Mouse (Mus musculus) liver, embryonic 14.5 days (tissue): Measurements from ENCODE around the gene Hsd17b12. TPM values are rescaled to one million over a fixed set of nuclear protein-coding genes. Genes with fewer than 3 reads are reported as not detected.

Experiments
- ATAC-seq: fragments of 200-750 bp; cut with Nextera tagmentation; 2 replicates; pipeline ENCODE4 v1.8.0; 2017; ENCODE audit warnings: moderate number of reproducible peaks, mild to moderate bottlenecking, moderate library complexity; ENCODE audit not compliant: insufficient read depth
- DNase-seq, 3 experiments: peaks; one replicate each; pipeline ENCODE4 v3.0.0-alpha.2; 2012 to 2013; ENCODE audit warnings: low read depth in 3 of 3, low spot score in 3 of 3
- H3K27ac ChIP-seq: fragments of 300-500 bp; sonication (generic); 2 replicates; pipeline ENCODE4 v1.5.1; 2014; ENCODE audit warnings: moderate library complexity, mild to moderate bottlenecking, control low read depth, inconsistent platforms
- H3K27me3 ChIP-seq: fragments of 300-500 bp; sonication (generic); 2 replicates; pipeline ENCODE4 v1.6.1; 2014; ENCODE audit warnings: mild to moderate bottlenecking, low read length, moderate library complexity; ENCODE audit not compliant: control insufficient read depth, insufficient read depth
- H3K36me3 ChIP-seq: fragments of 300-500 bp; sonication (generic); replicated peaks from 2 replicates; pipeline ENCODE4 v1.6.1; 2014; ENCODE audit warnings: low read depth; ENCODE audit not compliant: control insufficient read depth, insufficient read depth
- H3K4me1 ChIP-seq, 2 experiments: fragments of 200-500 bp in 1 of 2; fragments of 300-500 bp in 1 of 2; sonication (generic) in 1 of 2; replicated peaks; 2 replicates each; pipeline ENCODE4 v1.6.1; 2012 to 2014; ENCODE audit warnings: antibody characterized with exemption in 1 of 2, inconsistent platforms in 1 of 2, low read length in 1 of 2; ENCODE audit not compliant: control insufficient read depth in 2 of 2, insufficient read depth in 2 of 2
- H3K4me2 ChIP-seq: fragments of 300-500 bp; sonication (generic); 2 replicates; pipeline ENCODE4 v1.6.1; 2014; ENCODE audit warnings: low read depth, mild to moderate bottlenecking, control low read depth, moderate library complexity
- H3K4me3 ChIP-seq, 2 experiments: fragments of 200-500 bp in 1 of 2; fragments of 300-500 bp in 1 of 2; sonication (generic) in 1 of 2; 2 replicates each; pipeline ENCODE4 v1.5.1; 2012 to 2014; ENCODE audit warnings: low read depth in 2 of 2, low read length in 2 of 2, mild to moderate bottlenecking in 2 of 2, control low read depth in 1 of 2, inconsistent platforms in 1 of 2, moderate library complexity in 1 of 2; ENCODE audit not compliant: insufficient read depth in 1 of 2
- H3K9ac ChIP-seq: fragments of 300-500 bp; sonication (generic); replicated peaks from 2 replicates; pipeline ENCODE4 v1.6.1; 2014; ENCODE audit warnings: mild to moderate bottlenecking, control low read depth, moderate library complexity
- H3K9me3 ChIP-seq: fragments of 300-500 bp; sonication (generic); 2 replicates; pipeline ENCODE4 v1.6.1; 2016; ENCODE audit warnings: low read length, mixed read lengths; ENCODE audit not compliant: control insufficient read depth
- CTCF ChIP-seq: IDR thresholded peaks from 2 replicates; pipeline ENCODE4 v1.5.1; 2016; ENCODE audit warnings: antibody characterized with exemption, low read depth, control low read depth
- EP300 ChIP-seq: IDR thresholded peaks from 2 replicates; pipeline ENCODE4 v1.6.1; 2016; ENCODE audit warnings: antibody characterized with exemption, low read depth
- WGBS: fragments of 180-500 bp; shearing (Covaris S2); extraction: QIAGEN DNeasy Blood & Tissue Kit; methylation state at CpG from one replicate; pipeline ENCODE4 v1.1.7; 2014; ENCODE audit not compliant: insufficient replicate concordance; 5-methylcytosine and 5-hydroxymethylcytosine counted together
- polyA plus RNA-seq, 2 experiments: library from polyadenylated mRNA; depleted of rRNA in 1 of 2; stranded (reverse) in 1 of 2; unstranded in 1 of 2; fragments of >200 nt; fragmentation: Nextera tagmentation in 1 of 2; extraction: Ambion mirVana in 1 of 2; gene quantifications; 2 replicates each; pipeline versions ENCODE4 v1.2.1 to v1.2.3; 2012 to 2014

Hsd17b12 gene
- polyA plus RNA-seq, 2 experiments, result 31.7 to 61.9 TPM

- TF ChIP-seq CTCF (no peak), EP300 (no peak)
- H3K4me1 ChIP-seq, result peaks cover 2% of the 10 kb centered on the region in 2 experiments; a peak in 2 of 4 replicates
- WGBS, result 53% methylated on average over 6 of the region's 6 CpGs
These were observed 4.4 kb upstream of the Hsd17b12 start for GRCm38 (mm10) chr2:94162141-94162540.

DNA sequence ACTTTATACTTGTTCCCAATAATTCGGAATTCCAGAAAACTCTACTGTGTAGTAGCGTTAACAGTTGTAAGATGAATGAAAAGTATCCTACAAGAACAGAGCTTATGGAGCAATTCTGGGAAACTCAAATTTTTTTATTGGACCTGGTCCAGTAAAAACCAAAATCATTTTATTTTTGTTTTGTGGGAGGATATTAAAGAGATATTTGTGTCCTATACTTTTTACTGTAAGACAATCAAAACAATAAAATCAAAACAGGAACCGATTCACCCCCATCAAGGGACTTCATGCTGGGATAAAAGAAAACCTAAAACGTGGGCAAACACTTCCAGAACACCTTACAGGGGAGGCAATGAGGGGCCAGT lies 738 bp upstream of the Hsd17b12 start:
- no peak for DNase-seq
- Histone ChIP-seq H3K4me2 (peak overlapping the region; percentile 81), H3K27me3 (no peaks in the 10 kb centered on the region), H3K27ac (no peak overlapping the region; the same call in 1 of the 2 replicates), H3K9ac (peak overlapping the region; percentile 40; the same call in 1 of the 2 replicates), H3K36me3 (no peaks in the 10 kb centered on the region), H3K9me3 (no peaks in the 10 kb centered on the region), H3K4me3 (peak overlapping the region; percentile 59 to 63), H3K4me1 (peaks cover 5 to 13% of the 10 kb centered on the region in 2 experiments)
- TF ChIP-seq EP300, result no peak
- TF ChIP-seq CTCF, result no peak
- 20% methylated on average over 4 of the region's 4 CpGs for WGBS
- ATAC-seq, result no peak

More at GRCm38 (mm10) chr2:94162141-94162540, 4.4 kb upstream of the Hsd17b12 start:
- Histone ChIP-seq H3K36me3 (no peaks in the 10 kb centered on the region), H3K27ac (no peak overlapping the region), H3K9ac (no peak overlapping the region), H3K4me3 (no peak overlapping the region), H3K4me2 (no peak overlapping the region), H3K9me3 (no peaks in the 10 kb centered on the region), H3K27me3 (no peaks in the 10 kb centered on the region)
- DNase-seq, result no peak
- ATAC-seq, result no peak

- H3K9ac ChIP-seq, result peak overlapping the region; percentile 88
- H3K9me3 ChIP-seq, result no peaks in the 10 kb centered on the region
- H3K4me3 ChIP-seq, result peak overlapping the region; percentile 67 to 81
- ATAC-seq (no peak), DNase-seq (no peak)
- peaks cover 5 to 15% of the 10 kb centered on the region in 2 experiments for H3K4me1 ChIP-seq
- peak overlapping the region; percentile 55; the same call in 1 of the 2 replicates for H3K27ac ChIP-seq
- H3K36me3 ChIP-seq, result no peaks in the 10 kb centered on the region
- TF ChIP-seq EP300 (no peak), CTCF (no peak)
- WGBS, result 2% methylated on average over 10 of the region's 10 CpGs
- H3K4me2 ChIP-seq, result peak overlapping the region; percentile 81
- H3K27me3 ChIP-seq, result no peaks in the 10 kb centered on the region
These were observed 713 bp downstream of the Hsd17b12 start for GRCm38 (mm10) chr2:94157051-94157450.

GRCm38 (mm10) chr2:94145146-94145542 lies 12.6 kb downstream of the Hsd17b12 start:
- WGBS, result 55% methylated on average over 2 of the region's 2 CpGs
- Histone ChIP-seq H3K4me3 (no peak overlapping the region), H3K4me1 (peaks cover under 1 to 1% of the 10 kb centered on the region in 2 experiments; a peak in 2 of 4 replicates), H3K27ac (peak overlapping the region; percentile 28; the same call in 1 of the 2 replicates), H3K9ac (no peak overlapping the region), H3K36me3 (no peaks in the 10 kb centered on the region), H3K4me2 (peak overlapping the region; percentile 13; the same call in 1 of the 2 replicates), H3K9me3 (no peaks in the 10 kb centered on the region), H3K27me3 (no peaks in the 10 kb centered on the region)
- no peak for TF ChIP-seq CTCF
- DNase-seq (no peak), ATAC-seq (no peak)

DNA sequence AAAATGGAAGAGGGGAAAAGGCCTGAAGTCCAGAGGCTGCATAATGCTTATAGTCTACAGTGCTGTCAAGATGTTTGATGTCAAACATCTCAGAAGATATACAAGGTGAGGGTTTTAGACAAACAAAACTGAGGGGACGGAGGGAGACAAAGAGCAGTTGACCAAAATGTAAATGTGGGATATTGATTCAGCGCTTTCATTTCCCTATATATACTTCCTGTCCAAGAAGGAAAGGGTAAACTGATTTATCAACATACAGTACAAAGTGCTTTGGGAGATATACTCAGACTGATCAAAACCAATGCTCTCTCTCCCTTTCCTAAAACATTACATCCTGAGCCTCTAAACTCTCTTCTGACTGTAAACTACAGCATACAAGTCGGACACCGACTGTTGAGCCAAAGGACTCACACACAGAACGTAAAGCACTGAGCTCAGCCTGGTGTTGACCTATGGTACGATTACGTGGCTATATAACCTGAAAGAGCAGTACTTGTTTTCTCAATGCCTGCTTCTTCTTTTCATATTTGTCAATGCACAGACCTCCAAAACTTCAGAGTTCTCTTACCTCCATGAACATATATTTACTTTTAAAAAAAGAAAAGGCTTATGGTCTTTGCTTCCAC lies 13.1 kb downstream of the Hsd17b12 start:
- no peak for TF ChIP-seq EP300
- TF ChIP-seq CTCF, result no peak
- 0 out of 2 replicates have a peak, but pooled peaks have one; percentile 23 for ATAC-seq
- H3K36me3 ChIP-seq, result no peaks in the 10 kb centered on the region
- peak overlapping the region; percentile 13; the same call in 1 of the 2 replicates for H3K4me2 ChIP-seq
- H3K27me3 ChIP-seq, result no peaks in the 10 kb centered on the region
- no peak overlapping the region for H3K9ac ChIP-seq
- H3K27ac ChIP-seq, result peak overlapping the region; percentile 28; the same call in 1 of the 2 replicates
- H3K4me1 ChIP-seq, result no peaks in the 10 kb centered on the region; a peak in 1 of 4 replicates
- 70% methylated on average over 7 of the region's 7 CpGs for WGBS
- H3K4me3 ChIP-seq, result no peak overlapping the region
- no peaks in the 10 kb centered on the region for H3K9me3 ChIP-seq
- no peak for DNase-seq
